Mouse (Mus musculus): ENCODE measurements around the gene Gm49387. TPM values are rescaled to one million over a fixed set of nuclear protein-coding genes. Genes with fewer than 3 reads are reported as not detected.

Gm49387 gene
- polyA plus RNA-seq, 1 experiment from 2014 or later: 1.2 TPM

DNA sequence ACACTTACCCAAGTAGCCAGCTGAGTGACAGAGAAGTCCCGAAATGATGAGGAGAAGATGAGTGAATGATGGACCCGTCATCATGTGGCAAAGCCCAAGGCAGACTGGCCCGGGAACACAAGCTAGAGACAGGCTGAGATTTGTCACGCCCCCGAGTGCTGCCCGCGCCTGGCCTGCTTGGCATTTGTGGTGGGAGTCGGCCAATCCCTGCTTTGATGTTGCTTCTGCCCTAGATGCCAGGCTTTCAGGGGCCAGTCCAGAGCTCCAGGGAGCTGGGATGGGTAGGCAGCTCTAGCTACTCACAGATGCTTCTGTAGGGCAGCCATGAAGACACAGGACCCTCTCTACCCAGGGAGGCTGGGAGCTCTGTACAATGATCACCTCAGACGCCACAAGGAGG, 82.9 kb downstream of the Gm49387 start:
- Histone ChIP-seq H3K4me2 (no peak overlapping the region), H3K27me3 (replicated peaks) (no peaks in the 10 kb centered on the region), H3K27ac (no peak overlapping the region), H3K9ac (no peak overlapping the region), H3K36me3 (replicated peaks) (no peaks in the 10 kb centered on the region), H3K4me1 (no peaks in the 10 kb centered on the region), H3K4me3 (no peak overlapping the region), H3K9me3 (no peaks in the 10 kb centered on the region)
- ATAC-seq (replicated peaks): no peak
- 77% methylated on average over 9 of the region's 9 CpGs for WGBS

GRCm38 (mm10) chr14:31557273-31557672, 83.4 kb downstream of the Gm49387 start:
- no peak overlapping the region for H3K9ac ChIP-seq
- no peaks in the 10 kb centered on the region for H3K4me1 ChIP-seq
- H3K4me3 ChIP-seq: no peak overlapping the region
- H3K27ac ChIP-seq: no peak overlapping the region
- H3K9me3 ChIP-seq: no peaks in the 10 kb centered on the region
- no peaks in the 10 kb centered on the region for H3K36me3 ChIP-seq (replicated peaks)
- no peak overlapping the region for H3K4me2 ChIP-seq
- no peak for ATAC-seq (replicated peaks)
- no peaks in the 10 kb centered on the region for H3K27me3 ChIP-seq (replicated peaks)
- 81% methylated on average over 8 of the region's 8 CpGs for WGBS

- H3K27me3 ChIP-seq (replicated peaks): no peaks in the 10 kb centered on the region
- H3K4me2 ChIP-seq: no peak overlapping the region
- no peaks in the 10 kb centered on the region for H3K4me1 ChIP-seq
- no peaks in the 10 kb centered on the region for H3K9me3 ChIP-seq
- no peak overlapping the region for H3K4me3 ChIP-seq
- H3K9ac ChIP-seq: no peak overlapping the region
- no peak for ATAC-seq (replicated peaks)
- WGBS: 85% methylated on average over 9 of the region's 9 CpGs
- no peaks in the 10 kb centered on the region for H3K36me3 ChIP-seq (replicated peaks)
- H3K27ac ChIP-seq: no peak overlapping the region
Measured at GRCm38 (mm10) chr14:31556526-31557260, 84.0 kb downstream of the Gm49387 start.

DNA sequence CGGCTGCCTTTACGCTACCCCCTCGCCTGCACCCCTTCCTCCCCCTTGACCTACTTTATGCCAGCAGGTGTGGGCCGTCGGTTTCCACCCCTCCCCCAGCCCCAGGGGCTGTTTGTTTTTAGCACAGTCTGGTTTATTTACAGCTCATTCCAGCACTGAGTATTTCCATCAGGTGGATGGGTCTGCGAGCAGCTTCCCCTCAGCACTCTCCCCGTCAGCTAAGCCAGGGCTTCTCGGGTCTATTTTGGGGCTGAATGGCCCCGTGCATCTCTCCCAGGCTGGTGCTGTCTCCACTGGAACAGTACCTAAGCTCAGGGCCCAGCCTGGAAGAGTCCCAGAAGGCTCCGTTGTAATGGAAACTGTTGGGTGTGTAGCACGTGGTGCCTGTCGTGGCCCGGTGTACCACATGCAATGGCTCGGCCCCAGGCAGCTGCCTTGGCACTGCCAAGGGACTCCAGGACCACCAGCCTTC, 84.7 kb downstream of the Gm49387 start:
- H3K36me3 ChIP-seq (replicated peaks): no peaks in the 10 kb centered on the region
- no peak overlapping the region for H3K9ac ChIP-seq
- H3K27me3 ChIP-seq (replicated peaks): no peaks in the 10 kb centered on the region
- H3K9me3 ChIP-seq: no peaks in the 10 kb centered on the region
- no peak overlapping the region for H3K27ac ChIP-seq
- no peak overlapping the region for H3K4me2 ChIP-seq
- ATAC-seq (replicated peaks): no peak
- 78% methylated on average over 14 of the region's 14 CpGs for WGBS
- H3K4me1 ChIP-seq: no peaks in the 10 kb centered on the region
- H3K4me3 ChIP-seq: no peak overlapping the region

GRCm38 (mm10) chr14:31555021-31555420, 85.7 kb downstream of the Gm49387 start:
- H3K9me3 ChIP-seq: no peaks in the 10 kb centered on the region
- H3K27ac ChIP-seq: no peak overlapping the region
- no peaks in the 10 kb centered on the region for H3K4me1 ChIP-seq
- H3K27me3 ChIP-seq (replicated peaks): no peaks in the 10 kb centered on the region
- no peak overlapping the region for H3K4me3 ChIP-seq
- ATAC-seq (replicated peaks): no peak
- 92% methylated on average over 7 of the region's 7 CpGs for WGBS
- H3K9ac ChIP-seq: no peak overlapping the region
- no peaks in the 10 kb centered on the region for H3K36me3 ChIP-seq (replicated peaks)
- no peak overlapping the region for H3K4me2 ChIP-seq

- Histone ChIP-seq H3K36me3 (replicated peaks) (no peaks in the 10 kb centered on the region), H3K9ac (no peak overlapping the region), H3K4me3 (no peak overlapping the region), H3K27me3 (replicated peaks) (no peaks in the 10 kb centered on the region), H3K4me1 (no peaks in the 10 kb centered on the region), H3K27ac (no peak overlapping the region), H3K4me2 (no peak overlapping the region), H3K9me3 (no peaks in the 10 kb centered on the region)
- ATAC-seq (replicated peaks): no peak
- whole genome bisulfite sequencing: 81% methylated on average over 11 of the region's 11 CpGs
Measured at GRCm38 (mm10) chr14:31543885-31544442, 96.7 kb downstream of the Gm49387 start.

DNA sequence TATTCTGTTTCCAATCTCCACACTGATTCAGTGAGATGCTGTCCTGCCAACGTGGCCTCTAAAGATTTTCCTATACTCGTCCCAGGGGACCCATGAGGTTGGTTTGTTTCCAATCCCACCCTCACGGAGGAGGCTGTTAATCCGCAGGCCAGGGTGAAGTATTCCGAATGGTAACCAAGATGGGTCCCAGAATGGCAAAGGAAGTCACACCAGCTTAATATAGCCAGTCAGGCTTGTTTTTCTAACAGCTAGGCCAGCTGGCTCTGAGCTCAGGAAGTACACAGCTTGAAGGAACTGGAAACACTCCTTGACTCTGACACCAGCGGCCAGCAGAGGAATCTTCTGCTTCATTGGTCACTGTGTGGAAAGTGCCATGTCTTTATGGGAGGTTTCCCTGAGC, 103.4 kb downstream of the Gm49387 start:
- Histone ChIP-seq H3K4me3 (no peak overlapping the region), H3K4me2 (no peak overlapping the region), H3K9me3 (no peaks in the 10 kb centered on the region), H3K27ac (no peak overlapping the region), H3K27me3 (replicated peaks) (no peaks in the 10 kb centered on the region), H3K4me1 (no peaks in the 10 kb centered on the region), H3K36me3 (replicated peaks) (no peaks in the 10 kb centered on the region), H3K9ac (no peak overlapping the region)
- WGBS: 65% methylated on average over 6 of the region's 6 CpGs
- no peak for ATAC-seq (replicated peaks)

DNA sequence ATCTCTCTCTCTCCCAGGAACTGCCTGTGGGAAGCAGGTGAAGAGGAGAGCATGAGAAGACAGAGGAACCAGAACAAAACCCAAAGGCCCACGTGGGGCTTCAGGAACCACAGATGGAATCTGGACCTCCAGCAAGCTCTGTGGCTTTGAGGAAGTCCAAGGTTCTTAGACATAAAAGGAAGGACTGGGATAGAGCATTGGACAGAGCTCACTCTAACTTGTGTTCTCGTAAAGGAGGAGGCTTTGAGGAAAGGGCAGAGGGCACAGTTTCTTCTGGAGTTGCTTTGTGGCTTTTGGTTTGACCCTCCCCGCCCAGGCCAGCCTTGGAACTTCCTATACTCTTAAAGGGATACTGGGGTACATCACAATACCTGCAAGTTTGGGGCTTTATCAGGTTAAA, 108.0 kb downstream of the Gm49387 start:
- no peak overlapping the region for H3K9ac ChIP-seq
- H3K36me3 ChIP-seq (replicated peaks): no peaks in the 10 kb centered on the region
- no peak overlapping the region for H3K27ac ChIP-seq
- no peak overlapping the region for H3K4me2 ChIP-seq
- ATAC-seq (replicated peaks): no peak
- no peak overlapping the region for H3K4me3 ChIP-seq
- no peaks in the 10 kb centered on the region for H3K27me3 ChIP-seq (replicated peaks)
- H3K9me3 ChIP-seq: no peaks in the 10 kb centered on the region
- 58% methylated on average over 3 of the region's 3 CpGs for WGBS
- H3K4me1 ChIP-seq: no peaks in the 10 kb centered on the region

GRCm38 (mm10) chr14:31531506-31532148, 109.1 kb downstream of the Gm49387 start:
- Histone ChIP-seq H3K27ac (no peak overlapping the region), H3K27me3 (replicated peaks) (no peaks in the 10 kb centered on the region), H3K4me1 (no peaks in the 10 kb centered on the region), H3K9ac (no peak overlapping the region), H3K4me3 (no peak overlapping the region), H3K36me3 (replicated peaks) (no peaks in the 10 kb centered on the region), H3K9me3 (no peaks in the 10 kb centered on the region), H3K4me2 (no peak overlapping the region)
- 75% methylated on average over 12 of the region's 12 CpGs for WGBS
- no peak for ATAC-seq (replicated peaks)

DNA sequence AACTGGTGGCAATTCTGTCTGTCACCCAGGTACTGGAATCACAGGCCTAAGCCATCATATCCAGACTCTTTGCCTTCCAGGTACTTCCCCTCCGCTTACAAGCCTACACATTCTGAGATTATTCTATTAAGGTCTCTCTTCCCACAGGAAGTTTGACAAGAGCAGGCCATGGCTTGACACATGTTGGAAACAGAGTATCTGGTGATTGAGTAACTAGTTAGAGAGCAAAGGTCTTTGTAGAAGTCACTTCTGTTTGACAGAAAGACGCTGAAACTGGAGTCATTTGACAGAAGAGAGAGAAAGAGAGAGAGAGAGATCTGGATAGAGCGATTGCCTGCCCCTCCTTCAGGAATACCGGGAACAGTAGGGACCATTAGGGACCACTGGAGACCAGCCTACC, 109.8 kb downstream of the Gm49387 start:
- Histone ChIP-seq H3K4me3 (no peak overlapping the region), H3K9me3 (no peaks in the 10 kb centered on the region), H3K27me3 (replicated peaks) (no peaks in the 10 kb centered on the region), H3K4me1 (no peaks in the 10 kb centered on the region), H3K36me3 (replicated peaks) (no peaks in the 10 kb centered on the region), H3K4me2 (no peak overlapping the region), H3K9ac (no peak overlapping the region), H3K27ac (no peak overlapping the region)
- WGBS: 89% methylated on average over 4 of the region's 4 CpGs
- ATAC-seq (replicated peaks): no peak

DNA sequence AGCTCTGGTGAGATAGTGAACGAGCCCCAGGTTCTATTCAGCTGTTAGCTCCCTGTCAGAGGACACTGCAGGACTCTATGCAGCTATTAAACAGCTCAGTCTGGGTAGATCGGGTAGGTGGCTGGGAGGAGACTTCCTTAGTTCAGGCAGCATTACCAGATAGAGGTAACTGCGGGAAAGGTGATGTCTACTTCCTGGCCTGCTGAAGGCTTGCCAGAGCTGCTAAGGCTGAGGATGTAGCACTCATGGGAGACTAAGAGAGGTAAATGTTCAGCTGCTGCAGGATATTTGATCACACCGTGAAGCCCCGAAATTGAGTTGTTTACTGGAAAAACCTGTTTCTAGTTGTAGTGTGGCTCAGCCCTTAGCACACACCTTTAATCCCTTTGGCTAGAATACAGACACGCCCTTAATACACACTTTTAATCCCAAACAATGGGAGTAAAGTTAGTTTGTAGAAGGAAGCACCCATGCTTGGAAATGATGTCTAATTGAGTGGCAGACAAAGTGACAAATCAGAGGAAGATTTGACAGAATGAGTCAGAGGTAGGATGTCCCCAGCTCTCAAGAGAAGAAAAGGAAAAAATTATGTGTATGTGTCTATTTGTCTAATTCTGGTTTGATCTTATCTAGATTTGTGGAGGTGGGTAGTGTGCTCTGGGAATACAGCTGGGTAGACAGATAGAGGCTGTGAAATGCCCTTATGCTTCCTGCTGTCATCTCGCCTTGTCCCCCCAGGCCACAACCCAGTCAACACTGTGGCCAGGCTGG, 115.5 kb downstream of the Gm49387 start:
- H3K9me3 ChIP-seq: no peaks in the 10 kb centered on the region
- H3K4me1 ChIP-seq: no peaks in the 10 kb centered on the region
- no peaks in the 10 kb centered on the region for H3K27me3 ChIP-seq (replicated peaks)
- no peak overlapping the region for H3K4me2 ChIP-seq
- ATAC-seq (replicated peaks): no peak
- no peak overlapping the region for H3K27ac ChIP-seq
- 83% methylated on average over 7 of the region's 7 CpGs for WGBS
- H3K4me3 ChIP-seq: no peak overlapping the region
- no peaks in the 10 kb centered on the region for H3K36me3 ChIP-seq (replicated peaks)
- no peak overlapping the region for H3K9ac ChIP-seq

GRCm38 (mm10) chr14:31521318-31521717, 119.4 kb downstream of the Gm49387 start:
- no peak overlapping the region for H3K4me2 ChIP-seq
- H3K36me3 ChIP-seq (replicated peaks): no peaks in the 10 kb centered on the region
- H3K27me3 ChIP-seq (replicated peaks): no peaks in the 10 kb centered on the region
- H3K4me3 ChIP-seq: no peak overlapping the region
- no peaks in the 10 kb centered on the region for H3K4me1 ChIP-seq
- H3K9ac ChIP-seq: no peak overlapping the region
- no peak overlapping the region for H3K27ac ChIP-seq
- no peak for ATAC-seq (replicated peaks)
- H3K9me3 ChIP-seq: no peaks in the 10 kb centered on the region
- WGBS: 64% methylated on average over 2 of the region's 2 CpGs
